Mouse (Mus musculus): ENCODE results near the gene Olfr1337.
"Not testable (repeated sequence)": the region's sequence is repeated elsewhere in the genome, so short reads cannot be mapped to it uniquely, and the experiment has no call there.

Olfr1337 gene

DNA sequence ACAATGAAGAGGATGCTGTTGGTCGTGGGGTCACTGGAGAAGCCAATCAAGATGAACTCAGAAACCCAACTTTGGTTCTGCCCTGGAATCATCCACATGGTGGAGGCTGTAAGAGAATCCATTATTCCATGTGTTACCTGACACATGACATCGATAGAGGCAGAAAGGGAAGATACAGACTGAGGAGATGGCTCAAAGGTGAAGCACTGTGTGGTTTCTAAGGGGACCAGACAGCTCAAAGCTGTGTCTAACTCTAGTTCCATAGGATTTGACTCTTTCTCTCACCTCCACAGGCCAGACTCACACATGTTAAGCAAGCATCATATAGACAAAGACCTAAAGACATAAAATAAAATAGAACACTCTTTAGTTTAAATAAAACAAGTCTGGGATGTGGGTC is at the start of gene Olfr1337:
Gene Olfr1337 (minus strand): TSS at position 101 of the 400 bp plus-strand sequence.
- DNase-seq, result no peak

GRCm38 (mm10) chr4:118818921-118819320 is 36.5 kb upstream of the Olfr1337 start:
- no peak for DNase-seq

DNA sequence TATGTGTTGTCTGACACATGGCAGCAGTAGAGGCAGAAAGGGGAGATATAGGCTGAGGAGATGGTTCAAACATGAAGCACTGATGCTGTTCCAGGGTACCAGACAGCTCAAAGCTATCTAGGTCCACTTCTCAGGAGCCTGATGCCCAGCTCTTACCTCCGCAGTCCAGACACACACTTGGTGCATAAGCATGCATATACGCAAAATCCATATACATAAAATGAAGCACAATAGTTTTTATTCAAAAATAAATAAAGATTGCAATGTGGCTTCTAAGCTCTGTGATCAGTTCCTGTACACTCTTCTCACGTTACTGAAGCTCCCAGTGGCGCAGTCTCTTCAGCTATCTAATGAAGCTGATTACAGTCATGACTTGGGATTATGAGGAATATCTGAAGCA is 27.5 kb upstream of the Olfr1337 start, which contains the start of gene Olfr1335:
Gene Olfr1335 (minus strand): TSS at position 101 of the 400 bp plus-strand sequence.
- no peak for DNase-seq

GRCm38 (mm10) chr4:118792796-118793195 is 10.4 kb upstream of the Olfr1337 start:
- DNase-seq, result not testable (repeated sequence)

DNA sequence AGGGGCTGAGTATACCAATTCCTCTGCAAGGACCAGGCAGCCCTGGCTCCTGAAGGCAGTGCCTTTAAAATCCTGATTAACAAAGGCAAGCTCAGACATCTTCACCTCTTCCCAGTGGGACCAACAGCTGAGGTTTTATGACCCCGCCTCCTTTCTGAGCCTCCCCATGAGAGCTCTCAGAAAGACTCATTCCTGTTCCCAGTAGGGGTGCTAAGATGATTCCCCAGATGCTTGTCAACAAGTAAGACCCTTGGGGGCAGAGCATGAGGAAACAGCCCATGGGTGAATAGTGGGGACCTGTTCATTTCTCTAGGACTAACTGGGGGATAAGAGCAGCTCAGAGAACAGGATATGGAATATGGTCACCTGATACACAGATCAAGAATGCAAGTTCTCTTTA is 23.7 kb downstream of the Olfr1337 start, which contains the start of gene Olfr1338:
Gene Olfr1338 (minus strand): TSS at position 101 of the 400 bp plus-strand sequence.
- DNase-seq, result no peak

- no peak for DNase-seq
These were observed 40.5 kb downstream of the Olfr1337 start for GRCm38 (mm10) chr4:118741881-118742280.

DNA sequence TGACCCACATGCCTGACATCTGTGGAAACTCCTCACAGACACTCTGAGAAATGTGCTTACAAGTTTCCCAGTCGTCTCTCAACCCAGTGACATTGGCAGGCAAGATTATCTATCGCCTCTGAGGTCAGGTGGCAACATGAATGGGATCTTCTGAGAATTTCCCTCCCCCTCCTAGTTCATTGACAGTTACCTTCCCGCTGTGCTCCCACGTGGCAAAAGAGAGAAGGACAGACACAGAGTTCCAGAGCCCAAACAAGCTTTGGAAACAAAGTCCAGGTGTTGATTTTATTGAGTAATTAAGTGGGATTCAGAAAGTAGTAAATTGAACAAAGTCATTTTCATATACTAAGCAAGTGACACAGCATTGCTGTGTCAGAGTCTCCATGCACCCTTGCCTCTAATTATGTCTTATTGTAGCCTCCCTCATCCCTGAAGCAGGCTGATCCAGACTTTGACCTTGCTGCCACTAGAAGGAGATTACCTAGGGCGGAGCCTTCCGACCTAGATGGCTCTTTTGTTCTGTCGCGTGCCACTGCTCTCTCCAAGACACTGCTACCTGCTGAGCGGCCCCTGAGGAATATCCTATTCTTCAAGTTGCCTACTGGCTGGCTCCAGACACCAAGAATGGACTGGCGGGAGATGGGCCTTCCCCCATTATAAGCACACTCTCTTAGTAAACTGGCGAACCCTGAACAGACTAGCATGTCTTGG is 41.2 kb downstream of the Olfr1337 start:
- DNase-seq, result no peak

DNA sequence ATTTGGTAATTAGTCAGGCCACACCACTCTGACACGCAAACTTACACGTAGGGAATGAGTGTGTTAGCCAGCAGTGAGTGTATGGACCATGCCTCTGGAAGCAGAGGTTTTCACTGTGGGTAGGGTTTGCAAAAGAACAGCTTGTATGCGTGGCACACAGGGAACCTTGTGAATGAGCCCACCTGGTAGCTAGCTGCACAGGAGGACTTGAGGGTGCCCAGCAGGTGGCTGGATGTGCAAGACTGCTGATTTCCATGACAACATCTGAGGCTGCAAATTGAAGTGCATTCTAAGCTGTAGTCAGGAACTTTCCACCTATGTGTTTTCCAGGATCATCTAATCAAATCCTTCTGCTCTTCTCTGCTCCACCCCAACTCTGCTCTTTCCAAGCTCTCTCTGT is 42.8 kb downstream of the Olfr1337 start:
- DNase-seq, result no peak

- no peak for DNase-seq
These were observed 50.5 kb downstream of the Olfr1337 start, which contains the start of gene Olfr1339 for GRCm38 (mm10) chr4:118731875-118732274. Gene Olfr1339, plus strand, starts transcription at chr4:118732175.

Measured in lung, postnatal 14 days (tissue).